Mouse (Mus musculus): Measurements from ENCODE around the gene Selplg.

DNA sequence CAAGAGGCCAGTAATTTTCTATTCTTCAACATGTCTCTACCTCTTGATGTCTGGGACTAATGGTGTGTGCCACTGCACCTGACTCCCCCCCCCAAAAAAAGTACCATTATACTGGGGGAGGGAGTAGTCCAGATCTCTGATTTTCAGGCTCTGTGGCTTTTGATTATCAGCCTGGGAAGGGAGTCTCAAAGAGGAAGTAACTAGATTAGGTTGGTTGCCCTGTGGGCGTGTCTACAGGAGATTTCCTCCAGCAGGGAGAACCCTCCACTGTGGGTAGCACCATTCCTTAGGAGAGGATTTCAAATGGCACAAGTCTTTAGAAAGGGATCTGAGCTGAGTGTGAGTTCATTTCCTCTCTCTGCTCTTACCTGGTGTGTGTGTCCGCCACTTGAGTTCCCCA is 19.8 kb downstream of the Selplg start:
- TF ChIP-seq POLR2A (IDR thresholded peaks at IDR 0.05; ENCODE audit: borderline replicate concordance, insufficient read depth, low read length) (no peak), CTCF (IDR thresholded peaks at IDR 0.05; ENCODE audit: borderline replicate concordance, insufficient read depth, low read depth, low read length) (no peak)
